Comparison of ENCODE assay signal across 8 mouse cellular contexts in the genomic region with DNA sequence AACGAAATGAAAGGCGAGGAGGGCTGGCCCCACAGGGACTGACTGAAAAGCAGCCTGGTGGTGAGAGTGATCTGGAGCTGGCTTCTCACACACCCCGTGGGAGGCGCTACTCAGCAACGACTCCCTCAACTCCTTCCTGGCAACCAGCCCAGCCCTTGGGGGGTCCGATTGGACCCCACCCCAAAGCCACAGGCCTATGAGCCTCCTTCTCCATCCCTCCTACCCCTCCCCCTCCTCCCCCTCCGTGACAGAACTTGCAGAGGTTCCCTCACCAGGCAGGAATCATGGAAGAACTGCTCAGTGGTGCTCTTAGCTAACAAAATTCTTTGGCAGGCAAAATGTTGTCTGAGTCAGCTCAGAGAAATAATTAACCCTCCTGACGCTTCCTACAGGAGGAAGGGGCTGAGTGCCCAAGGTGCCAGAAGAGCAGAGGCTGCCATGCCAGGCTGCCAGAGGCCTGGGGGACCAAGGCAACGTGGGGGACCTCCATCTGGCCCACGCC. TPM values are rescaled to one million over a fixed set of nuclear protein-coding genes. Genes with fewer than 3 reads are reported as not detected.
DNase-seq lines count a peak whose midpoint lies in the region; ATAC-seq and TF ChIP-seq lines count a peak whose summit lies in the region.

No protein-coding gene starts in this region.

- peak overlapping the region; percentile 44 for H3K27ac ChIP-seq in forebrain, embryonic 13.5 days

- H3K27me3 ChIP-seq in Patski, result no peaks in the 10 kb centered on the region
- H3K27me3 ChIP-seq in forebrain, embryonic 13.5 days, result no peaks in the 10 kb centered on the region

- in situ Hi-C loops in Patski (cut with MboI; ENCODE audit: low pct_unique_long_range_greater_than_20kb), result no loop called here

- peak; percentile 28 to 51 for DNase-seq in left cerebral cortex, postnatal 25 days (ENCODE audit: low spot score in 2 of 2)
- no peak for DNase-seq in left cerebral cortex, adult 9 months (ENCODE audit: low spot score in 2 of 2)
- peak; percentile 95 for DNase-seq in Patski (ENCODE audit: low read depth, low spot score)
- DNase-seq in kidney, adult 9 months, result peak; percentile 59
- peak; percentile 34 for DNase-seq in right cerebral cortex, postnatal 25 days
- no peak for DNase-seq in spleen, postnatal 4 days (ENCODE audit: low spot score in 2 of 2)
- DNase-seq in cerebellum, adult 18-20 months, result no peak

- no peak overlapping the region for H3K9ac ChIP-seq in forebrain, embryonic 13.5 days

- TF ChIP-seq CTCF in Patski (IDR thresholded peaks at IDR 0.05), result no peak

- no peaks in the 10 kb centered on the region for H3K36me3 ChIP-seq in forebrain, embryonic 13.5 days (ENCODE audit: poor library complexity, severe bottlenecking)

- peaks cover 18% of the 10 kb centered on the region for H3K4me1 ChIP-seq in forebrain, embryonic 13.5 days

- H3K4me3 ChIP-seq in forebrain, embryonic 13.5 days, result no peak overlapping the region

- no peaks in the 10 kb centered on the region for H3K9me3 ChIP-seq in forebrain, embryonic 13.5 days (replicated peaks)

- CTCF ChIA-PET in Patski (lab: Charles Lee), result interaction anchor here (0.7 to 1.0 kb wide), 2 partner anchors 11 to 74 kb away, joined by 3 to 4 read pairs; no protein-coding TSS in a partner anchor

- intact Hi-C loops in left cerebral cortex, postnatal 25 days (cut with DNase I), result no loop called here

- POLR2A ChIA-PET in Patski (lab: Charles Lee), result interaction anchor here (0.6 to 1.5 kb wide), 7 partner anchors 21 to 247 kb away, joined by 3 to 5 read pairs (median 3); no protein-coding TSS in a partner anchor

- peak; percentile 72 for ATAC-seq in Patski
- peak; percentile 65; the same call in 1 of the 2 replicates for ATAC-seq in forebrain, embryonic 13.5 days

- WGBS in forebrain, embryonic 13.5 days, result 12% methylated on average over 10 of the region's 10 CpGs

- H3K4me2 ChIP-seq in forebrain, embryonic 13.5 days, result peak overlapping the region; percentile 28

RNA-seq across cellular contexts. Expression of a gene that starts 29.2 kb away (rescaled TPM):
- 10 to 100 TPM; 61.0 to 64.1 TPM for total RNA-seq in left cerebral cortex, postnatal 25 days (2021)
- polyA plus RNA-seq in Patski (2021), result 81.7 TPM
- polyA plus RNA-seq in forebrain, embryonic 13.5 days (2015; fragmentation: Nextera tagmentation; extraction: Ambion mirVana), result 139 and 150 TPM in 2 replicates

Comparison
In these comparisons a context has a peak if more than half of its experiments do, and no peak if none do; other contexts are left out.
1. DNase-seq: peak in left cerebral cortex, postnatal 25 days (2 of 2), Patski (single experiment), kidney, adult 9 months (single experiment) and right cerebral cortex, postnatal 25 days (single experiment); none in left cerebral cortex, adult 9 months (0 of 2), spleen, postnatal 4 days (0 of 2) and cerebellum, adult 18-20 months (0 of 2).